Mouse (Mus musculus) heart, embryonic 12.5 days (tissue): ENCODE results near the gene Irf3. TPM values are rescaled to one million over a fixed set of nuclear protein-coding genes. Genes with fewer than 3 reads are reported as not detected.

Source experiments
- ATAC-seq: fragments of 200-750 bp; cut with Nextera tagmentation; 2 replicates; pipeline ENCODE4 v1.8.0; 2017; ENCODE audit warnings: moderate TSS enrichment, moderate library complexity; ENCODE audit not compliant: insufficient number of reproducible peaks, low FRiP score
- H3K27ac ChIP-seq: fragments of 300-500 bp; sonication (generic); 2 replicates; pipeline ENCODE4 v1.5.1; 2016; ENCODE audit warnings: mild to moderate bottlenecking, moderate library complexity; ENCODE audit not compliant: poor library complexity, severe bottlenecking
- H3K27me3 ChIP-seq: fragments of 300-500 bp; sonication (generic); replicated peaks from 2 replicates; pipeline ENCODE4 v1.6.1; 2016; ENCODE audit warnings: mild to moderate bottlenecking, moderate library complexity
- H3K36me3 ChIP-seq: fragments of 300-500 bp; sonication (generic); 2 replicates; pipeline ENCODE4 v1.6.1; 2016; ENCODE audit warnings: mild to moderate bottlenecking, moderate library complexity
- H3K4me1 ChIP-seq: fragments of 300-500 bp; sonication (generic); replicated peaks from 2 replicates; pipeline ENCODE4 v1.6.1; 2016; ENCODE audit warnings: mild to moderate bottlenecking
- H3K4me2 ChIP-seq: fragments of 300-500 bp; sonication (generic); 2 replicates; pipeline ENCODE4 v1.6.1; 2016; ENCODE audit warnings: mild to moderate bottlenecking, moderate library complexity
- H3K4me3 ChIP-seq: fragments of 300-500 bp; sonication (generic); 2 replicates; pipeline ENCODE4 v1.5.1; 2016; ENCODE audit warnings: mild to moderate bottlenecking
- H3K9ac ChIP-seq: fragments of 300-500 bp; sonication (generic); 2 replicates; pipeline ENCODE4 v1.6.1; 2016; ENCODE audit warnings: mild to moderate bottlenecking, moderate library complexity
- H3K9me3 ChIP-seq: fragments of 300-500 bp; sonication (generic); replicated peaks from 2 replicates; pipeline ENCODE4 v1.6.1; 2016; ENCODE audit warnings: mild to moderate bottlenecking, moderate library complexity
- WGBS: fragments of 180-500 bp; shearing (Covaris S2); methylation state at CpG from one replicate; pipeline ENCODE4 v1.1.7; 2016; 5-methylcytosine and 5-hydroxymethylcytosine counted together
- polyA plus RNA-seq: library from polyadenylated mRNA; unstranded; fragments of >200 nt; fragmentation: Nextera tagmentation; extraction: Ambion mirVana; gene quantifications from 2 replicates; pipeline ENCODE4 v1.2.1, GENCODE M21; 2016

Gene Irf3
- polyA plus RNA-seq, 1 experiment from 2014 or later = 60.8 TPM

DNA sequence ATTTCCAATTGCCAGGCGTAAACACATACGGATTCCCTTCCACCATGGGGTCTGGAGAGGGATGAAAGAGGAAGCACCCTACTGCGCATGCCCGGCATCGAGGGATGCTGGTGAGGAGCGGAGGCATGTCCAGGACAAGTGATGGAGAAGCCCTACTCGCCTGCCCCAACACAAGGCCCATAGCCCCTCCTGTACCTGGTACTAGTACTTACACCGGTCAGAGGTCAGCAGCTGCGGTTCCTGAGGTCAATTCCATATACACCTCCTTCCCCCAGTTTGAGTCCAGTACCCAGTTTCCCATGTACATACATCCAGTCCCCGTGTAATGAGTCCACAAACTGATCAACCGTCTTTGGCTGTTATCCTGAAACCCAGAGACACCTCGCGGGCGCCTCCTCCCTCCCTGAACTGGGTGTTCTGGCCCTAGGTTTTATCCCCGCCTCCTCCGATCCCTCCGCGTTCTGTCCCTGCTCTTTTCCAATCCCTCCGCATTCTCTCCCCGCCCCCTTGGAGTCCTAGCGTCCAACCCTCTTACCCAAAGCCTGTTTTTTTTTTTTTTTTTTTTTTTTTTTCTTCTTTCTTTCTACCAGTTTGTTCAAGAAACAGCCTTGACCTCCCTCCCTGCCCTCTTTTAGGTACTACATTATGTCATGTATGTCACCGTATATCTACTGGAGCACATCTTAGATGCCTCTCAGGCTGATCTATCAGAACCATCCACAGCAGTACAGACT is 22.9 kb upstream of the Irf3 start, which contains the start of gene Cpt1c:
Gene Cpt1c (minus strand): TSS at position 469 of the 734 bp plus-strand sequence.
- WGBS = 2% methylated on average over 22 of the region's 22 CpGs
- no peak for ATAC-seq

DNA sequence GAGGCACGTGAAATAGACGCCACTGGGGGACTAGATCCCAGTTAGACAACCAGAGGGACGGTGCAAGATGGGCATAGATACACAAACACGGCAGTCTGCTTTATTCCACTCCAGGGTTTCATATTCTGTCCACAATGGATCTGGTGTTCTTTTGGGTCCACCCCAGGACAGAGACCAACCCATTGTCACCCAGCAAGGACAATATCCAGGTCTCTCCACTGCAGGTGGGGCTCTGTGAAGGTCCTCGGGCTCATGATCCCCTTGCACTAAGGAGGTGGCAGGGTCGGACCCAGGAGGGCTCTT is 22.4 kb upstream of the Irf3 start:
- 24% methylated on average over 6 of the region's 6 CpGs for WGBS
- Histone ChIP-seq H3K27me3 (no peaks in the 10 kb centered on the region), H3K9me3 (no peaks in the 10 kb centered on the region), H3K4me3 (no peak overlapping the region), H3K36me3 (peaks cover 47% of the 10 kb centered on the region), H3K4me2 (peak overlapping the region; percentile 77), H3K27ac (peak overlapping the region; percentile 5; the same call in 1 of the 2 replicates), H3K4me1 (peaks cover 27% of the 10 kb centered on the region), H3K9ac (no peak overlapping the region)
- no peak for ATAC-seq

More for the DNA sequence above, 22.9 kb upstream of the Irf3 start, which contains the start of gene Cpt1c:
- H3K27ac ChIP-seq = peak within 1 kb of the TSS; percentile 36
- peaks cover 31% of the 10 kb centered on the region for H3K4me1 ChIP-seq
- no peaks in the 10 kb centered on the region for H3K9me3 ChIP-seq
- H3K27me3 ChIP-seq = no peaks in the 10 kb centered on the region
- peaks cover 42% of the 10 kb centered on the region for H3K36me3 ChIP-seq
- H3K9ac ChIP-seq = peak within 1 kb of the TSS; percentile 44; the same call in 1 of the 2 replicates
- peak within 1 kb of the TSS; percentile 48 for H3K4me3 ChIP-seq
- peak within 1 kb of the TSS; percentile 77 for H3K4me2 ChIP-seq

DNA sequence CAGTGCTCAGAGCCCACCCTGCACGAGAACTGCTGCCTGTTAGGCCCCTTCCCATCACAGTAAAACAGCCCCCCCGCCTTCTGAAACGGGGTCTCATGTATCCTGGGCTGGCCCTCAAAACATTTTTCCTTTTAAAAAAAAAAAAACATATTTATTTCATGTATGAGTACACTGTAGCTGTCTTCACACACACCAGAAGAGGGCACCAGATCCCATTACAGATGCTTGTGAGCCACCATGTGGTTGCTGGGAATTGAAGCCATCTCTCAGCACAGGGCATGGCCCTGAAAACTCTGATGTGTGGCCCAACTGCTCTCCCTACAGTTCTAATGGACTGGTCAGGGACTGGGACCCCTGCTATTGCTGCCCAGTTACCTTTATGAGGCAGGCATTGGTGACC is 19.1 kb upstream of the Irf3 start:
- Histone ChIP-seq H3K4me1 (peaks cover 16% of the 10 kb centered on the region), H3K4me2 (no peak overlapping the region), H3K27ac (no peak overlapping the region)

DNA sequence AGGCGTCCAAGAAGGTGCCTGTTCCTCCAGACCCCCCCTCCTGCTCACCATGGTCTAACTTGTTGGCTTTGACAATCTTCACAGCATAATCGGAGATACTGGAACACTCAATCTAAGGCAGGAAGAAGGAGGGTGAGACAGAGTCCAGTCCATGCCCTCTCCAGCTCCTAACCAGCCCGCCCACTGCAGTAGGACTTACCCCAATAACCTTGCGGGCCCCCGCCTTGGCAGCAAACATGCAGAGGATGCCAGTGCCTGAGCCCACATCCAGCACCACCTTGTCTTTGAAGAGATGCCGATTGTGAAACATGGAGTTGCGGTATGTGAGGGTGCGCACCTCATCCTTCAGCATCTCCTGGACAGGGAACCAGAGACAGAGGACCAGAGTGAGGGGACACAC is 15.9 kb upstream of the Irf3 start:
- Histone ChIP-seq H3K9ac (no peak overlapping the region), H3K27ac (no peak overlapping the region), H3K4me3 (no peak overlapping the region), H3K9me3 (no peaks in the 10 kb centered on the region), H3K36me3 (peaks cover 77% of the 10 kb centered on the region), H3K4me2 (no peak overlapping the region), H3K4me1 (peaks cover 24% of the 10 kb centered on the region), H3K27me3 (no peaks in the 10 kb centered on the region)
- WGBS = 91% methylated on average over 8 of the region's 8 CpGs
- no peak for ATAC-seq

More for the DNA sequence above, 19.1 kb upstream of the Irf3 start:
- ATAC-seq = no peak
- Histone ChIP-seq H3K9ac (no peak overlapping the region), H3K4me3 (no peak overlapping the region), H3K36me3 (peaks cover 75% of the 10 kb centered on the region), H3K9me3 (no peaks in the 10 kb centered on the region), H3K27me3 (no peaks in the 10 kb centered on the region)
- 93% methylated on average over 3 of the region's 3 CpGs for WGBS

DNA sequence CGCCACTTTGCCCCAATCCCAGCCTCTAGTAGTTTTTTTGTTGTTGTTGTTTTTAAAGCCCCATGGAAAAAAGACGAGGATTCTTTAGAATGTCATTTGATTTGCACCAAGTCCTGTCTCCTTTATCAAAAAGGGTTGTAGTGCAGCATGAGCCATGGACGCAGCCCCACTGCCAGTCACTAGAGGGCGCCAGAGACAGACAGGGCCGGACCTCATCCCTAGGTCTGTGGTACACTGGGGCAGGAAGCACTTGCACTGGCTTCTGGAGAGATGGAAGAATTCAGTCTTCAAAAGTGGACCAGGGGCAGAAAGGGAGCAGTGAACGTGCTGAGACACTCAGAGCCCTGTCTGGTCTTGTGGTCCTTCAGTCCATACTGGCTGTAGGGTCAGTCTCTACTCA is 14.4 kb upstream of the Irf3 start:
- Histone ChIP-seq H3K4me2 (no peak overlapping the region), H3K27ac (0 out of 2 replicates have a peak overlapping the region, but pooled peaks have one; percentile 36), H3K36me3 (peaks cover 61% of the 10 kb centered on the region), H3K4me3 (no peak overlapping the region), H3K27me3 (no peaks in the 10 kb centered on the region), H3K9ac (no peak overlapping the region), H3K9me3 (no peaks in the 10 kb centered on the region), H3K4me1 (peaks cover 31% of the 10 kb centered on the region)
- WGBS = 30% methylated on average over 6 of the region's 6 CpGs
- no peak for ATAC-seq

DNA sequence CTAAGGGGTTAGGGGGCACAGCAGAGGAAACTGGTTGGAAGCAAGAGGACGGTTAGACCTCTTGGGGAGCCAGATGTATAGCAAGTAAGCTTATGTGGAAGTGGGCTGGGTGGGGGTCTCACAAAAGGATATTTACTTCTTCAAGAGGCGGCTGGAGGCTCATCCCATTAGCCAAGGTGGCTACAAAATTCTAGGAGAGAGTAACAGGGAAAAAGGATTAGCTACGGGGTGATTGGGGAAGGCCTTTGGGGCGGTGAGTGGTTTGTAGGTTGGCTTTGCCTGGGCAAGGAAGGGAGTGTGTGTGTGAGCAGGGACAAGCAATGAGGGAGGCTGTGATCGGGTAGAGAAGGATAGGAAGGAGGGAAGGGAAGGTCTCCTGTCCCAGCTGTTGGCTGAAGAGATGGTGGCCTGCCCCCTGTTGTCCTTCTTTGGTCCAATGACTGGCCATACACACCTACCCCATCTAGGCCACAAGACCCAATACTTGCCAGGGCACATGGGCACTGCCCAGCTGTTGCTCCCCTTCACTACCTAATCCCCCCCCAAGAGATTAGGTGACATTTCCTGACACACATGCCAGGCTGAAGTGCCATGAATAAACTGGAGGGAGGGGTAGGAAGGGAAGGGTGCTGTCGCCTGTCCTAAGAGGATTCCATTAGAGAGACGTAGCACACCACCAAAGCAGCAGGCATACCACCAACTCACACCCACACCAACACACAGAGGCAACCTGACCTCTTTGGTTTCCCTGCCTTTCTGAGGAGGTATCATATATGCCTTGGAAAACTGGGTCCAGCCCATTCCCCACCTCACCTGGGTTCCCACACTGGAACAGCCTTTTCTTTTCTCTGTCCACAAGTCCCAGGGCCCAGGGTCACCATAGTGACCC is 13.3 kb upstream of the Irf3 start:
- H3K9me3 ChIP-seq = no peaks in the 10 kb centered on the region
- no peaks in the 10 kb centered on the region for H3K27me3 ChIP-seq
- ATAC-seq = no peak
- H3K4me2 ChIP-seq = peak overlapping the region; percentile 76
- H3K4me1 ChIP-seq = peaks cover 39% of the 10 kb centered on the region
- peaks cover 50% of the 10 kb centered on the region for H3K36me3 ChIP-seq
- H3K27ac ChIP-seq = peak overlapping the region; percentile 94
- WGBS = 70% methylated on average over 7 of the region's 7 CpGs
- peak overlapping the region; percentile 85 for H3K4me3 ChIP-seq
- peak overlapping the region; percentile 48 for H3K9ac ChIP-seq

DNA sequence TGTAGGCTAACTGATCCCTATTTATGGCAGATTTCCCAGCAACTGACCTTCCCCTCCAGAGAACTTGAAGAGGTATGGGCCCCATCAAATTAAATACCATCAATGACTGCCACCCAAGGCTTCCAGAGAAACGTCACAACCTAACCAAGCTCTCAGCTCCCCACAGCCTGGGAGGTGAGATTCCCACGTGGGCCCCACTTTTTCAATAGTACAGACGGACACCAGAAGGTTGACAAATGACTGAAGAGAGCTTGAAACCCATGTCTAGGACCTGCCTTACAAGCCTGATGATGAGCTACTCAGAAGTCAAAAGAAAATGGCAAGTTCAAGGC is 12.6 kb upstream of the Irf3 start:
- peak overlapping the region; percentile 48 for H3K9ac ChIP-seq
- no peaks in the 10 kb centered on the region for H3K9me3 ChIP-seq
- peaks cover 39% of the 10 kb centered on the region for H3K4me1 ChIP-seq
- WGBS = 46% methylated on average over 3 of the region's 3 CpGs
- peaks cover 46% of the 10 kb centered on the region for H3K36me3 ChIP-seq
- H3K27ac ChIP-seq = peak overlapping the region; percentile 94
- peak overlapping the region; percentile 76 for H3K4me2 ChIP-seq
- peak overlapping the region; percentile 85 for H3K4me3 ChIP-seq
- ATAC-seq = no peak
- H3K27me3 ChIP-seq = no peaks in the 10 kb centered on the region

DNA sequence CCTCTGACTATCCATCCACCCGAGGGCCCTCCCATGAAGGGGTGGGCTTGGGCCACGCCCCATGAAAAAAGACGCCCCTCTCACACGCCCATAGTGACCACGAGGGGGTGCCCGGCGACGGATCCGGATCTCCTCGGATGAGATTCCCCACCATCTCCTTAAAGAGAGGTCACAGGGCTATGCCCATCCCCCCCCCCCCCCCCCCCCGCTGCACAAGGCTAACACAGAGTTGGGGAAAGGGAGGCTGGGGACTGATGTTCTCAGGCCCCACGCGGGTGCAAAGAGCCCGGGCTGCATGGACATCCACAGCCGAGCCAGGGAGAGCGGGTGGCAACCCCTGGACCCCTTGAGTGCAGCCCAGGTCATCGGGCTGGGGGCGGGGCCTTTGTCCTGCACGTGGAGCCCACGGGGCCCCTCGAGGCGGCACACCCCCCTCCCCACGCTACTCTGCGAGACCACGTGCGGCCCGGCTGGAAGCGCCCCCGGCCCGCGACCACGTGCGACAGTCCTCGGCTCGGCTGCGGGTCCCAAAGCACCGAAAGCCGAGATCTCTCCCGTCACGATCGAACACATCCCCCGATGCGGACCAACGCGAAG is 11.8 kb upstream of the Irf3 start:
- ATAC-seq = peak; percentile 7; the same call in 1 of the 2 replicates
- WGBS = under 1% methylated on average over 44 of the region's 45 CpGs
- Histone ChIP-seq H3K27ac (peak overlapping the region; percentile 94), H3K36me3 (peaks cover 46% of the 10 kb centered on the region), H3K27me3 (no peaks in the 10 kb centered on the region), H3K4me1 (peaks cover 39% of the 10 kb centered on the region), H3K4me3 (peak overlapping the region; percentile 85), H3K9ac (peak overlapping the region; percentile 94), H3K4me2 (peak overlapping the region; percentile 76), H3K9me3 (no peaks in the 10 kb centered on the region)

DNA sequence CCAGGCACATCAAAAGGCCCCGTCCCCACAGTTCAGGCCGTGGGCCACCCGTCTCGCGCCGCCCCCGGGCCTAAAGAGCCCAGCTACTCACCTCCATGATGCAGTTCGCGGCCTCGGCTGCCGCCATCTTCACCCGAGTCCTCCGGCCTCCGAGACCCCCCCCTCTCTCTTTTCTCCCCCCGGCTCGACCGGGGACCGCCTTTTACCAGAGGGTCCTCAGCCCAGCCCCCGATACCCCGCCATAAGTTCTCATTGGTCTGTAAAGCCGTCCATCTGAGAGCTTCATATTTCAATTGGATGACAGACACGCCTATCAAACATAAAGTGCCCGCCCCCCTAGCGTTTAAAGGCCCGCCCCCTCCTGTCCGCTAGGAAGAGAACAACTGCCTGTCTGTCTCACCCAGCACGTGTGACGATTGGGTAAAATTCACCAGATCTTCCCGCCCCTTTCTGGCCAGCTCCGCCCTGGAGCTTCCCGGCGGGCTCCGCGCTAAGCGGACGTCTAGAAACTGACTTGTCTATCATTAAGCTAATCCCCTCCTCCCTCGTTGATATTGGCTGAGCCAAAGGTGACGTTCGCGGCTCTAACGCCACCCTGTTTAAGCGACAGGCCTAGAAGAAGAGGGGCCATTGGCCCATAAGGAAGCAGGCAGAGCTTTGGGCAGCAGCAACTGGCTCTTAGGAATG is 11.1 kb upstream of the Irf3 start, which contains the start of gene Prmt1:
Gene Prmt1 (minus strand): TSS at position 377 of the 687 bp plus-strand sequence.
- WGBS = under 1% methylated on average over 42 of the region's 42 CpGs
- ATAC-seq = peak; percentile 95

DNA sequence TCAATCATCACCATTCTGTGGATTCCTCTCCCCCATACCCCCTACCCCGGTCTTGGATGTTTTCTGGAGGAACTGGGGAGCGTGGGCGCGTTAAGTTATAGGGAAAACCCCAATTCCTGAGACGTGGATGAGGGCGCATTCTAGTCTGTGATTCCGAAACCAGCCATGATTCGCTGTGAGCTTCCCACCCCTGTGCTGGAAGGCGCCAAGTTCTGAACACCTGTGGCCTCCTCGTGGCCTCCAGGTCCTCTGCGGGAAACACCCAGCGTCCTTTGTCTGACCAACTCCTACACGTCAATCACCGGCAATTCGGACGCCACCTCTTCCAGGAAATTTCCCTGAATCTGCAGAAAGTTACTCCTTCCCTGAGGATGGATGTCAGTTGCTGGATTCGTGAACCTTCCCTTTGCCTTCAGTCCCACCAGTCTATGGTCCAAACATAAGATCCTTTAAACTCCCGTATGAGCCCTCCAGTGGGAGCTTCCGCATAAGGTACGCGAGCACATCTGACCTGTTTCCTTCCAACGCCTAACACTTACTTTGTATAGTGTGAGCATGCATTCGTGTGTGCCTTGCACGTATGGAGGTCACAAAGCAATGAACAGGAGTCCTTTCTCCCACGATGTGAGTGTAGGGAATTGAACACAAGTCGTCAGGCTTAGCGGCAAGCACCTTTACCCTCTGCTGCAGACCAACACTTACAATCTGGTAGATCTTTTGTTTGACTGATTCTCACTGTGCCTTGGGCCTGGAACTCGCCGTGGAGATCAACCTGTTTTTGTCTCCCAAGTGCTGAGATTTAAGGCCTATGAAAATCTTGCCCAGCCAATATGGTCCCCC is 10.3 kb upstream of the Irf3 start:
- H3K36me3 ChIP-seq = peaks cover 43% of the 10 kb centered on the region
- peak overlapping the region; percentile 76 for H3K4me2 ChIP-seq
- H3K9me3 ChIP-seq = no peaks in the 10 kb centered on the region
- peak overlapping the region; percentile 85 for H3K4me3 ChIP-seq
- H3K27me3 ChIP-seq = no peaks in the 10 kb centered on the region
- H3K9ac ChIP-seq = peak overlapping the region; percentile 87
- H3K27ac ChIP-seq = peak overlapping the region; percentile 95
- under 1% methylated on average over 29 of the region's 29 CpGs for WGBS
- H3K4me1 ChIP-seq = peaks cover 39% of the 10 kb centered on the region
- ATAC-seq = peak; percentile 7; the same call in 1 of the 2 replicates

More for the DNA sequence above, 11.1 kb upstream of the Irf3 start, which contains the start of gene Prmt1:
- peaks cover 43% of the 10 kb centered on the region for H3K36me3 ChIP-seq
- H3K4me3 ChIP-seq = peak within 1 kb of the TSS; percentile 85
- no peaks in the 10 kb centered on the region for H3K27me3 ChIP-seq
- peak within 1 kb of the TSS; percentile 76 for H3K4me2 ChIP-seq
- H3K27ac ChIP-seq = peak within 1 kb of the TSS; percentile 95
- H3K9ac ChIP-seq = peak within 1 kb of the TSS; percentile 94
- peaks cover 39% of the 10 kb centered on the region for H3K4me1 ChIP-seq
- H3K9me3 ChIP-seq = no peaks in the 10 kb centered on the region
